Mouse (Mus musculus): ENCODE results near the gene Fancc. TPM values are rescaled to one million over a fixed set of nuclear protein-coding genes. Genes with fewer than 3 reads are reported as not detected.

Gene Fancc
- polyA plus RNA-seq, 1 experiment, result 8.1 TPM

GRCm38 (mm10) chr13:63423060-63423459, 74.0 kb downstream of the Fancc start:
- Histone ChIP-seq H3ac (ENCODE audit: control insufficient read depth, insufficient read length) (no peak overlapping the region), H3K4me2 (ENCODE audit: low read depth) (no peak overlapping the region), H3K27me3 (ENCODE audit: control insufficient read depth, insufficient read depth, insufficient read length) (no peaks in the 10 kb centered on the region), H3K4me3 (no peak overlapping the region), H3K36me3 (ENCODE audit: control insufficient read depth, insufficient read depth) (no peaks in the 10 kb centered on the region), H3K79me2 (ENCODE audit: control insufficient read depth, insufficient read depth) (no peaks in the 10 kb centered on the region)
- no peak for TF ChIP-seq REST (IDR thresholded peaks at IDR 0.05; ENCODE audit: insufficient read depth, insufficient read length)
- no peak for TF ChIP-seq E2F4 (IDR thresholded peaks at IDR 0.05; ENCODE audit: insufficient read depth)
- no peak for TF ChIP-seq MYOG (IDR thresholded peaks at IDR 0.05; ENCODE audit: control insufficient read depth in 1 of 3, insufficient read depth in 1 of 3, insufficient read length in 2 of 3, low read depth in 2 of 3)
- no peak for TF ChIP-seq SRF (IDR thresholded peaks at IDR 0.05; ENCODE audit: control insufficient read depth, insufficient read length, low read depth)
- TF ChIP-seq TCF12 (IDR thresholded peaks at IDR 0.05; ENCODE audit: insufficient read depth, poor library complexity, severe bottlenecking), result no peak
- no peak for TF ChIP-seq POLR2AphosphoS2 (IDR thresholded peaks at IDR 0.05; ENCODE audit: insufficient read length, low read depth)
- no peak for TF ChIP-seq MAX (IDR thresholded peaks at IDR 0.05; ENCODE audit: low read depth)
- TF ChIP-seq MYOD1 (IDR thresholded peaks at IDR 0.05; ENCODE audit: control insufficient read depth in 1 of 3, insufficient read length in 2 of 3, low read depth in 2 of 3), result no peak
- TF ChIP-seq USF1 (IDR thresholded peaks at IDR 0.05; ENCODE audit: low read depth), result no peak
- no peak for TF ChIP-seq CEBPB (IDR thresholded peaks at IDR 0.05; ENCODE audit: insufficient read depth, poor library complexity, severe bottlenecking)
- no peak for TF ChIP-seq TCF3 (IDR thresholded peaks at IDR 0.05; ENCODE audit: insufficient read length, low read depth)
- TF ChIP-seq POLR2A (IDR thresholded peaks at IDR 0.05; ENCODE audit: insufficient read length, low read depth), result no peak

GRCm38 (mm10) chr13:63421225-63421624, 75.9 kb downstream of the Fancc start:
- Histone ChIP-seq H3K36me3 (ENCODE audit: control insufficient read depth, insufficient read depth) (no peaks in the 10 kb centered on the region), H3K4me2 (ENCODE audit: low read depth) (no peak overlapping the region), H3K4me3 (no peak overlapping the region), H3K79me2 (ENCODE audit: control insufficient read depth, insufficient read depth) (no peaks in the 10 kb centered on the region), H3K27me3 (ENCODE audit: control insufficient read depth, insufficient read depth, insufficient read length) (no peaks in the 10 kb centered on the region), H3ac (ENCODE audit: control insufficient read depth, insufficient read length) (no peak overlapping the region)
- TF ChIP-seq REST (IDR thresholded peaks at IDR 0.05; ENCODE audit: insufficient read depth, insufficient read length) (no peak), E2F4 (IDR thresholded peaks at IDR 0.05; ENCODE audit: insufficient read depth) (no peak), MYOG (IDR thresholded peaks at IDR 0.05; ENCODE audit: control insufficient read depth in 1 of 3, insufficient read depth in 1 of 3, insufficient read length in 2 of 3, low read depth in 2 of 3) (no peak), MAX (IDR thresholded peaks at IDR 0.05; ENCODE audit: low read depth) (no peak), USF1 (IDR thresholded peaks at IDR 0.05; ENCODE audit: low read depth) (no peak), TCF12 (IDR thresholded peaks at IDR 0.05; ENCODE audit: insufficient read depth, poor library complexity, severe bottlenecking) (no peak), SRF (IDR thresholded peaks at IDR 0.05; ENCODE audit: control insufficient read depth, insufficient read length, low read depth) (no peak), CEBPB (IDR thresholded peaks at IDR 0.05; ENCODE audit: insufficient read depth, poor library complexity, severe bottlenecking) (no peak), MYOD1 (IDR thresholded peaks at IDR 0.05; ENCODE audit: control insufficient read depth in 1 of 3, insufficient read length in 2 of 3, low read depth in 2 of 3) (no peak), POLR2AphosphoS2 (IDR thresholded peaks at IDR 0.05; ENCODE audit: insufficient read length, low read depth) (no peak), TCF3 (IDR thresholded peaks at IDR 0.05; ENCODE audit: insufficient read length, low read depth) (no peak), POLR2A (IDR thresholded peaks at IDR 0.05; ENCODE audit: insufficient read length, low read depth) (no peak)

GRCm38 (mm10) chr13:63418148-63418547, 78.9 kb downstream of the Fancc start:
- Histone ChIP-seq H3K4me3 (no peak overlapping the region), H3ac (ENCODE audit: control insufficient read depth, insufficient read length) (no peak overlapping the region), H3K36me3 (ENCODE audit: control insufficient read depth, insufficient read depth) (no peaks in the 10 kb centered on the region), H3K4me2 (ENCODE audit: low read depth) (no peak overlapping the region), H3K27me3 (ENCODE audit: control insufficient read depth, insufficient read depth, insufficient read length) (no peaks in the 10 kb centered on the region), H3K79me2 (ENCODE audit: control insufficient read depth, insufficient read depth) (no peaks in the 10 kb centered on the region)
- no peak for TF ChIP-seq MYOG (IDR thresholded peaks at IDR 0.05; ENCODE audit: control insufficient read depth in 1 of 3, insufficient read depth in 1 of 3, insufficient read length in 2 of 3, low read depth in 2 of 3)
- TF ChIP-seq USF1 (IDR thresholded peaks at IDR 0.05; ENCODE audit: low read depth), result no peak
- no peak for TF ChIP-seq MYOD1 (IDR thresholded peaks at IDR 0.05; ENCODE audit: control insufficient read depth in 1 of 3, insufficient read length in 2 of 3, low read depth in 2 of 3)
- TF ChIP-seq MAX (IDR thresholded peaks at IDR 0.05; ENCODE audit: low read depth), result no peak
- no peak for TF ChIP-seq TCF12 (IDR thresholded peaks at IDR 0.05; ENCODE audit: insufficient read depth, poor library complexity, severe bottlenecking)
- TF ChIP-seq POLR2A (IDR thresholded peaks at IDR 0.05; ENCODE audit: insufficient read length, low read depth), result no peak
- TF ChIP-seq POLR2AphosphoS2 (IDR thresholded peaks at IDR 0.05; ENCODE audit: insufficient read length, low read depth), result no peak
- TF ChIP-seq TCF3 (IDR thresholded peaks at IDR 0.05; ENCODE audit: insufficient read length, low read depth), result no peak
- no peak for TF ChIP-seq E2F4 (IDR thresholded peaks at IDR 0.05; ENCODE audit: insufficient read depth)

GRCm38 (mm10) chr13:63416824-63417223, 80.3 kb downstream of the Fancc start:
- no peak overlapping the region for H3K4me2 ChIP-seq (ENCODE audit: low read depth)
- no peaks in the 10 kb centered on the region for H3K27me3 ChIP-seq (ENCODE audit: control insufficient read depth, insufficient read depth, insufficient read length)
- H3K79me2 ChIP-seq (ENCODE audit: control insufficient read depth, insufficient read depth), result no peaks in the 10 kb centered on the region
- H3K36me3 ChIP-seq (ENCODE audit: control insufficient read depth, insufficient read depth), result no peaks in the 10 kb centered on the region
- H3ac ChIP-seq (ENCODE audit: control insufficient read depth, insufficient read length), result no peak overlapping the region
- H3K4me3 ChIP-seq, result no peak overlapping the region
- TF ChIP-seq USF1 (IDR thresholded peaks at IDR 0.05; ENCODE audit: low read depth) (no peak), CEBPB (IDR thresholded peaks at IDR 0.05; ENCODE audit: insufficient read depth, poor library complexity, severe bottlenecking) (no peak), E2F4 (IDR thresholded peaks at IDR 0.05; ENCODE audit: insufficient read depth) (no peak), MYOG (IDR thresholded peaks at IDR 0.05; ENCODE audit: control insufficient read depth in 1 of 3, insufficient read depth in 1 of 3, insufficient read length in 2 of 3, low read depth in 2 of 3) (no peak), MAX (IDR thresholded peaks at IDR 0.05; ENCODE audit: low read depth) (no peak), MYOD1 (IDR thresholded peaks at IDR 0.05; ENCODE audit: control insufficient read depth in 1 of 3, insufficient read length in 2 of 3, low read depth in 2 of 3) (no peak), POLR2AphosphoS2 (IDR thresholded peaks at IDR 0.05; ENCODE audit: insufficient read length, low read depth) (no peak), SRF (IDR thresholded peaks at IDR 0.05; ENCODE audit: control insufficient read depth, insufficient read length, low read depth) (no peak), POLR2A (IDR thresholded peaks at IDR 0.05; ENCODE audit: insufficient read length, low read depth) (no peak), TCF12 (IDR thresholded peaks at IDR 0.05; ENCODE audit: insufficient read depth, poor library complexity, severe bottlenecking) (no peak), TCF3 (IDR thresholded peaks at IDR 0.05; ENCODE audit: insufficient read length, low read depth) (no peak), REST (IDR thresholded peaks at IDR 0.05; ENCODE audit: insufficient read depth, insufficient read length) (no peak)

Data from myocyte (in vitro differentiated cells).